Mouse (Mus musculus) adrenal gland, postnatal 10 days (tissue): Measurements from ENCODE around the gene Olfr214. TPM values are rescaled to one million over a fixed set of nuclear protein-coding genes. Genes with fewer than 3 reads are reported as not detected.
"Not testable (repeated sequence)": the region's sequence is repeated elsewhere in the genome, so short reads cannot be mapped to it uniquely, and the experiment has no call there.

Experiments used
- DNase-seq: peaks from one replicate; pipeline ENCODE4 v3.0.0; 2021; ENCODE audit warnings: mixed read lengths
- long read RNA-seq, 2 experiments: library from polyadenylated mRNA; stranded (forward); transcript quantifications; one replicate each; pipeline ENCODE4 v2.0.0; 2021
- total RNA-seq, 2 experiments: library from RNA; stranded (reverse); gene quantifications; 2 replicates each; pipeline ENCODE4 v1.2.3; 2021

The Olfr214 gene
- not detected for total RNA-seq
- long read RNA-seq, experiment 1, result 0 reads
- long read RNA-seq, experiment 2, result 0 reads

DNA sequence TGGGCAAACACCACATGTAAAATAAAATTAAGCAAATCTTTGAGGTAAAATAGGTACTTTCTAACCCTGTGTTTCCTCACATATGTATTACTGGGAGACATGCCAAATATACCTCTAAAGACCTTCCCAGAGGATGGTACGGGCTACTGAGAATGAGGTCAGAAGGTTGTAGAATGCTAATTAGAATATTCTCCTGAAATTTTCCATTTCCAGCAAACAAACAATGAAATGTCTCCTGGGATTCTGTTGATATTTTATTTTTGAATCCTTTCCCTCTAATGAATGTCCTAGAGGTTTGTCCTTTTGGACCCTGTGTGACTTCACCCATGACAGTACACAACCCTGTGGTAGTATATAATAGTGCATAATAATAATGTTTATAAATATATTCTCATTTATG lies at the start of gene Olfr214:
Olfr214 (plus strand) TSS at position 301 of the 400 bp plus-strand sequence.
- DNase-seq, result no peak

DNA sequence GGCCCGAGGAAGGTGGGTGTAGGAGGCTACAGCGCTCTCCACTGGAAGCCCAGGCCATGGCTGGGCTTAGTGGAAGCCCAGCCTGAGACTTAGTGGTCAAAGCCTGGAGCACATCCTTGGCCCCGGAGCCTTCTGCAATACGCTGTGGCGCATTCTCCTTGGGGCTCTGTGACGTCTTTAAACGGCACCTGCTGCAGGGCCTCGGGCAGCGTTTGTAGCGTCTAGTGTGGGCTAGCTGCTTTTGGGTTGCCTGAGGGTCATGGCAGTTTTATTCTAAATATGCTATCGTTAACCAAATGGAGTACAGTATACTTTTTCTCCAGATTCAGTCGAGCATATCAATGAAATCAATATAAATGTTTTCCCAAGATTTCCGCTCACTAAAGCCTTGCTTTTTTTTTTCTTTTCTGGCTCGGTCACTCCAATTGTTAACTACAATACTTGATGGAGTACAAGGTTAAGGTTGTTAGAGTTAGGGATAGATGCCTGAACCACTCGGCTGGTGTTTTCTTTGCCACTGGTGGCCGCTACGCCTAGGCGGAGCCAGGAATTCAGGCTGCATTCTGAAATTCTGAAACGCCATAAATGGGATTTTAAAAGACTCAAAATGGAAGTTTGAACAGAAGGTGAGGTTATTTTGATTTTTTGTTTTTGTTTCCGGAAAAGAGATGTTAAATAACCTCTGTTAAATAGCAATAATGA lies 47.6 kb upstream of the Olfr214 start, which contains the start of gene Olfr212:
Olfr212 (plus strand) TSS at position 215 of the 702 bp plus-strand sequence.
- not testable (repeated sequence) for DNase-seq

DNA sequence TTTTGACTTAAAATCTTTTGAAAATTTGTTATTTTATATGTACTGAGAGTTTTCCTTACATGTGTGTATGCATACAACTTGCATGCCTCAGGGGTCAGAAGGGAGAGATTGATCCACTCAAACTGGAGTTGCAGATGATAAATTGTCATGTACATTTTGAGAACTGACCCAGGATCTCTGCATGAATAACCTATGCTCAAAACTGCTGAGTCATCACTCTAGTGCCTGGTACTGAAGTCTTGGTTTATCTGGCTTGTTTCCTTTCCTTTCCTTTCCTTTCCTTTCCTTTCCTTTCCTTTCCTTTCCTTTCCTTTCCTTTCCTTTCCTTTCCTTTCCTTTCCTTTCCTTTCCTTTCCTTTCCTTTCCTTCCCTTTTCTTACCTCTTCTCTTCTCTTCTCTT lies 39.2 kb upstream of the Olfr214 start:
- no peak for DNase-seq

DNA sequence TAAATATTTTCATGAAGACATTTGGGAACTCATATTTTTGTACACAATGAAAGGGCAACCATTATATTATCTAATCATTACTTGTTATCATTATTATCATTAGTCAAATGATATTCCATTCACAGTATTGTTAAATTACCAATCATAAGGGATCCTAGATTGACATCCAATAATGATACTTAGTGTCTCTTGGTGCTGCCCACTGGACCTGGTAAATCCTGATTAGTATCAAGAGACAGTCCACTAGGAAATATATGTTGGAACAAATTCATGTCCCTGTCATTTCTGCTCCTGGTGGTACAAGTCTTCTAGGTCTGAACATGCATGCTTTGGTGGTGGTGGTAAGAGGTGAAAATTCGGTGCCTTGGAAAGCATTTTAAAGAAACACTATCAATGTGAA lies 15.9 kb upstream of the Olfr214 start, which contains the start of gene Olfr213:
Olfr213 (plus strand) TSS at position 301 of the 400 bp plus-strand sequence.
- DNase-seq, result no peak

DNA sequence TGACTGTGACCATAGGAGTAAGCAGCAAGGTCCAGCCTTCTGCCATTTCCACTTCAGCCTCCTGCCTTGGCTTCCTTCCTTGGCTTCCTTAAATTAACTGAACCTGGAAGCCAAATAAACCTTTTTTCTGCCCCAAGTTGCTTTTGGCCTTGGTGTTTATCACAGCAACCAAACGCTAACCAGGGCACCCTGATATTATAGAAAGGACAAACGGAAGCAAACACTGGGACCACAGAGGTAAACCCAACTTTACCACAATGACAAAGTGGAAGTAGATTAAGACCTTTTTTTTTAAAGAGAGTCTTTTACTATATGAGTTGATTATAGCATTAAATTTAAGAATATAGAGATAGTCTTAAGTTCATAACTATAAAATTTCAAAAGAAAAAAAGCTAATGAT lies 11.5 kb upstream of the Olfr214 start:
- DNase-seq, result no peak

DNA sequence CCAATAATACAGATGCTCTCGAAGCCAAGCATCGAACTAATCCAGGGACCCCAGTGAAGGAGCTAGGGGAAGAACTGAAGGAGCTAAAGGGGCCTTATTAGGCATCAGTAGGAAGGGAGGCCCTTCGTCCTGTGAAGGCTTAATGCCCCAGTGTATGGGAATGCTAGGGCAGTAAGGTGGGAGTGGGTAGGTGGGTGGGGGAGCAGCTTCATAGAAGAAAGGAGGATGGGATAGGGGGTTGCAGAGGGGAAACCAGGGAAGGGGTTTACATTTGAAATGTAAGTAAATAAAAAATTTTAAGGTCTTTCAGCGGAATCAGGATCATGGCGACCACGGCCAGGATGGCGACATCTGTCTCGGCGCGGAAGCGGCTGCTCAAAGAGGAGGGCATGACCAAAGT lies 3.2 kb upstream of the Olfr214 start, which contains the start of gene Gm5580:
Gm5580 (plus strand) TSS at position 301 of the 400 bp plus-strand sequence.
- DNase-seq, result not testable (repeated sequence)

DNA sequence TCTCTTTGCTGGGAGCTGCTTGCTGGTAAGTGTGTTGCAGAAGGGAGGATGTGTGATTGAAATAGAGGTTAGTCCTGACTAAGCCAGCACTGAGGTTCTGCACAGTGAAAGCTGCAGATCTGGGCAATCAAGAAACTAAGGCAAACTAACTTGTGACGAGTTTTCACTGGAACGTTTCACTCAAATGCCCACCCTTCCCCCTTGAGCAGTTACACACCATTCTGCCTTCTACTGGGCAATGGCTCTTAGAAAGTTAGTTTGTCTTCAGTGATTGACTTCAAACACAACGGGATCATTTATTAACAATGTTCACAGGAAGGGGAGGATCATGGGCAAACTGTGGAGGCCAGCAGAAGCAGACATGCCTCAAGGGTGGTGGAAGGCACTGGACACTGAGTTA lies 917 bp downstream of the Olfr214 start:
- no peak for DNase-seq

DNA sequence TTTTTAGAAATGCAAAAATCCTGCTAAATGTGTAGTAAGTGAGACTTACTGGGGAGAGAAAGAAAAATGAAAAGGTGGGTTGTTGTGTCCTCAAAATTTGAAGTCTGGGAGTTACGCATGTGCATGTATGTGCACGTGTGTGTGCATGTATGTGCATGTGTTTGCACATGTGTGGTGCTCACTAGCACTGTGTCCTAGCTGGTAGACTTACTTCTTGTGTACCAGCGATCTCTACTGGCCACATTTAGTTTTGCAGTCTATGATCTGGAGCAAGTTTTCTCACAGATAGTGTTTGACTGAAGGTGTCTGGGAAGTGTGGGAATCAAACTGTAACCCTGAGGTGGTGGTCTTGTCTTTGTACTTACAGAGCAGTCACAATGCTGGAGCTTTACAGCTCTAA lies 15.8 kb downstream of the Olfr214 start:
- DNase-seq, result peak; percentile 46

DNA sequence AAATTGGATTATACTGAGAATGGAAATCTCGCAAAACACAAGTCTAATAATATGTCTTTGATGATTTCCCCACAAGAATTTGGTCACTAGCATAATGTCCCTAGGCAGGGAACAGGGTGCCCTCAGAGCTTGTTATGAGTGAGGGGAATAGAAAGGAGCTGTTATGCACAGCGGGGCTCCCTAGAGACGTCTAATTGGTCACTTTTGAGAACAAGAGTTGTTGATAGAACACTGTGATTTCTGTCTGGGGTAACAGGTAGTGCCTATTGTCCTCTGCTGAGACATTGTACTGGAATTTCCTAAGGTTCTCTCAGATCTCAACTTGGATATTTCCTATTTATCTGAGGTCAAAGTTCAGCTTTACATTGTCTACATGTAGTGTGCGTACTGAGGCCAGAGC lies 30.1 kb downstream of the Olfr214 start, which contains the start of gene Olfr215:
Olfr215 (minus strand) TSS at position 101 of the 400 bp plus-strand sequence.
- DNase-seq, result no peak

DNA sequence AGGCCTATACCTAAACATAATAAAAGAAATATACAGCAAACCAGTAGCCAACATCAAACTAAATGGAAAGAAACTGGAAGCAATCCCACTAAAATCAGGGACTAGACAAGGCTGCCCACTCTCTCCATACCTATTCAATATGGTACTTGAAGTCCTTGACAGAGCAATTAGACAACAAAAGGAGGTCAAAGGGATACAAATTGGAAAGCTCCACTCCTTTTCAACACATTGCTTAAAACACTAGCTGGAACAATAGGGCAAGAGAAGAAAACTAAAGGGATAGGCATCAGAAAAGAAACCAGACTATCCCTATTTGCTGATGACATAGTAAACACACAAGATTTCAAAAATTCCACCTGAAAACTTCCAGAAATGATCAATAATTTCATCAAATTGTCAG lies 46.9 kb downstream of the Olfr214 start:
- not testable (repeated sequence) for DNase-seq

DNA sequence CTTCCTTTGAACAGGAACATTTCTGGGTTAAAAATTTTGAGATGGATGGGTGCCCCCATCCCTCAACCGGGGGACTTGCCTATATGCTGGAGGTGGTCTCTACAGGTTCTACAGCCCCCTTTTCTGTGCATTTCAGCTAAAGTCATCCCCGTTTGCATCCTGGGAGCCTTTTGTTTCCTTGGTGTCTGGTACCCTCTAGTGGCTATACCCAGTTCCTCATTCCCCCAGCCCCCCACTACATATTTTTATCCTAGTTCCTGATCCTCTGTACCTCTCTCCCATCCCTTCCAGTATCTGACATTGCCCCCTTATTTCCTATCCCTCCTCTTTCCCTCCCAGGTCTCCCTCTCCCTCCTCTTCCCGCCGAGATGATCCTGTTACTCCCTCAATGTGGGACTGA lies 53.2 kb downstream of the Olfr214 start:
- DNase-seq, result no peak

Other genes with a start within 250 kb of the Olfr214 start
- gene March8, start 216.2 kb upstream of the Olfr214 start, total RNA-seq, result 10 to 100 TPM; 50.7 to 67.1 TPM
- 1 to 10 TPM; 2.1 TPM for gene Alox5, start 93.1 kb upstream of the Olfr214 start, total RNA-seq
- not detected for gene Olfr211, start 65.1 kb upstream of the Olfr214 start, total RNA-seq
- not detected for gene Olfr212, start 47.7 kb upstream of the Olfr214 start, total RNA-seq
- gene Olfr213, start 15.8 kb upstream of the Olfr214 start, total RNA-seq, result not detected
- 1 to 10 TPM; 2.6 to 4.9 TPM for gene Gm5580, start 3.1 kb upstream of the Olfr214 start, total RNA-seq
- gene Olfr215, start 30.0 kb downstream of the Olfr214 start, total RNA-seq, result not detected
- 10 to 100 TPM; 26.2 to 27.4 TPM for gene Zfp422, start 74.8 kb downstream of the Olfr214 start, total RNA-seq
- gene Depp1, start 96.4 kb downstream of the Olfr214 start, total RNA-seq, result 100 to 1,000 TPM in 1 of 2 experiments, 10 to 100 TPM in 1; 27.8 to 111 TPM
- gene Rassf4, start 119.7 kb downstream of the Olfr214 start, total RNA-seq, result 1 to 10 TPM; 6.0 to 6.3 TPM
- gene Tmem72, start 162.7 kb downstream of the Olfr214 start, total RNA-seq, result under 1 TPM; 0.09 to 0.33 TPM